Mouse (Mus musculus): ENCODE results near the gene Syce2.

Syce2 gene

DNA sequence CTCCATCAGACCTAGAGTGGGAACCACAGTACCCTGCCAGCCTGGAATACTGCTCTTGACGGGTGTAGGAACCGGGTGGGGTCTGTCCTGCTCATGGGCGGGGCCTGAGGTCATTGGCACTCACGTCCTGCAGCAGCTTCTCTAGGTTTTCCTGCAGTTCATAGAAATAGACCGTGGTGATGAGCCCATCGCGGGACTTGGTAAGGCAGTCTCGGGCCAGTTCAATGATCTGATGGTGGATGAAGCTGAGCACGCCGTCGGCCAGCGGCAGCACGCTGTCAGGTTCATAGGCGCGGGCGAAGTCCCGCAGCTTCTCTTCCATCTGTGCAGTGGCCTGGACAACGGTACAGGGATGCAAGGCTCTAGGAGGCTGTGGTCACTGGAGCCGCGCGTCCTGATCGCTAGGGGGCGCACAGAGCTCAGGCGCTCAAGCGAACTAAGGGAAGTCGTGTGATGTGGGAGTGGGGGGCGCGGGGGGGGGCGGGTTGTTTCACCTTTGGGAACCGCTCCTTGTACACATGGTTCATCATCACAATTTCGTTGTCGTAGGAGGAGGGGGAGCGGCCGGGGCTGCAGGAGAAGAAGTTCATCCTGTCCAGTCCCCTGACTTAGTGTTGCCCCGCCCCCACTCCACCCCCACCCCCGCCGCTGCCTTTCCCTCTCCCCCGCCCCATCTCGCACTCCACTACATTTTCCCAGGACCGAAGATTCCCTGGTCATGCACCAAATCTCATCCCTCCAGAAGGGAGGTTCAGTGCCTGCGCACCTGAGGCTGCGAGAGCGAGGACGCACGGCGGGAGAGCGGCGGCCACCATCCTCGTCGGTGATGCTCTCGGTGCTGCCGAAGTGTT is 56.8 kb downstream of the Syce2 start:
- WGBS, result 11% methylated on average over 52 of the region's 52 CpGs

DNA sequence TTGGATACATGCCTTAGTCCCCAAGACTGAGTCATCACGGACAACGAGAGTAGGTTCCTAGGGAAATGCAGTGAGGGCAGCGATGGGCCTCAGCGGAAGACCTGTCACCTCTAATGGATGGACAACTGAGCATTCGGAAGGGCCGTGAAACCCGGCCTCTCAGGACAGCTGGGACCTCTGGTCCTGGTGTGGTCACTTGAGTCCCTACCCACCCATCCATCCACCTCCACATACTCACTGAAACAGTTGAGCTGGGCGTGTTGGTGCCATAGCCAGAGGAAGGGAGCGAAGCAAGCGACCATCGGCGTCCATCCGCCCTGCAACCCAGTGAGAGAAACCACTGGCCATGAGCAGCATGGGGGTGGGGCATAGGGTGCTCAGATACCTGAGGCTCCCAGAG is 58.7 kb downstream of the Syce2 start:
- 85% methylated on average over 13 of the region's 13 CpGs for WGBS

DNA sequence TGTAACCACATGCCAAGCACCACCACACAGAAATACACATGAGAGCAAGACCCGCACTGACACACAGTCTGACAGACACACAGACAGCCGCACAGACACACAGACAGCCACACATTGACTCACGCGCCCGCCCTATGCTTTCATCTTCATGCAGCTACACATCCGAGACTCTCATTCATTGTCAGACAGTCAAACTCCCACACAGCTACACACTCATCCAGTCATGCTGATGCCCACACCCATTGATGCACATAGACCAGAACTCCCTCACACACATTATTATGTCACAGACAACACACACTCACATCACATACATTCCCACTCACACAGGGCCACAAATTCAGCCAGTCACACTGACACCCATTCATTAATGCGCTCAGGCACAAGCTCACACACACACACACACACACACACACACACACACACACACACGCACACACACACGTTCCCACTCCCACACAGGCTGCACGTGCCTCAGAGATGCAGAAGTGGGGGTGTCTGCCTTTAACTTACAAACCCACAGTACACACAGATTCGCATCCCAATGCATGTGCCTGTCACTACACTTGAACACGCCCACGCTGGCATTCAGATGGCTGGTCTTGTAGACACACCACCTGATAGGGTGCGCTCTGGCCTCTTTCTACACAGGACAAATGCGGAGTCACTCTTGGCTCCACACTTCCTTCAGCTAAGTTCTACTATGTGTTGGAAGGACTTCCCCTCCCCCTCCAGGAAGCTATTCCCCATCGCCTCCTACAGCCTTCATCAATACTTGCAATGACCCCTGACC is 62.1 kb downstream of the Syce2 start:
- 49% methylated on average over 16 of the region's 16 CpGs for WGBS

DNA sequence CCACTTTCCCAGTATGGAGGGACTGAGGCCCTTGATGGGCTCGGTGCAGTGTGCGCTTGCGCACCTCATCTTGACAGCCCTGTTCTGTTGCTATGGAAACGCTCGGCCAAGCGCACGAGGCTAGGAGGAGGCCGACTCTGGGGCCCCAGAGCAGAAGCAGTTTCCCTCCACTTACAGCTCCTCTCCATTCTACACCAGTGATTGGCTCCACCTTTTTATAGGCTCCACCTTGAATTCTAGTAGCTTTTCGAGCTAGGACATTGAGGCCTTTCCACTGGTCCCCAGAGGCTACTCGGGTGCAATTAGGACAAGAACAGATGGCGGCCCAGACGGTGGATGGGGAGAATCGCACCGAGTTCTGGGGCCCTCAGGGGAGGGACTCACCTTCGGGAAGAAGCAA is 62.9 kb downstream of the Syce2 start:
- 5% methylated on average over 15 of the region's 15 CpGs for WGBS

DNA sequence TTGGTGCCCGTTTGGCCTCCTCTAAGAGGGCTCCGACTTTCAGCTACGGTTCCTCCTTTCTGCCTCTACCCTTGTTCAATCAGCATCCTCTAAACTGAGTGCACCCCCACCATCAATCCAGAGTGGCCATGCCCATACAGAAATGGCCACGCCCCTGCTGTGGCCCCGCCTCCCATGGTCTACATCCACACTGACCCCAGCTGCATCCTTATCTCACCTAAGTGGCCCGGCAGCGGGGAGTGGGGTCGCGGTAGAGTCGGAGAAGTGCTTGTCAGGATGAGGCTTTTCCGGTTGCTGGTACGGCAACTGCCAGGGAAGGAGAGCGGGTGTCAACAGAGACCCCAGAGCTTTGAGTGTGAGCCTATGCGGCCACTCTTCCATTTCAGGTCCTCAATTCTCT is 63.6 kb downstream of the Syce2 start:
- 11% methylated on average over 14 of the region's 14 CpGs for WGBS

DNA sequence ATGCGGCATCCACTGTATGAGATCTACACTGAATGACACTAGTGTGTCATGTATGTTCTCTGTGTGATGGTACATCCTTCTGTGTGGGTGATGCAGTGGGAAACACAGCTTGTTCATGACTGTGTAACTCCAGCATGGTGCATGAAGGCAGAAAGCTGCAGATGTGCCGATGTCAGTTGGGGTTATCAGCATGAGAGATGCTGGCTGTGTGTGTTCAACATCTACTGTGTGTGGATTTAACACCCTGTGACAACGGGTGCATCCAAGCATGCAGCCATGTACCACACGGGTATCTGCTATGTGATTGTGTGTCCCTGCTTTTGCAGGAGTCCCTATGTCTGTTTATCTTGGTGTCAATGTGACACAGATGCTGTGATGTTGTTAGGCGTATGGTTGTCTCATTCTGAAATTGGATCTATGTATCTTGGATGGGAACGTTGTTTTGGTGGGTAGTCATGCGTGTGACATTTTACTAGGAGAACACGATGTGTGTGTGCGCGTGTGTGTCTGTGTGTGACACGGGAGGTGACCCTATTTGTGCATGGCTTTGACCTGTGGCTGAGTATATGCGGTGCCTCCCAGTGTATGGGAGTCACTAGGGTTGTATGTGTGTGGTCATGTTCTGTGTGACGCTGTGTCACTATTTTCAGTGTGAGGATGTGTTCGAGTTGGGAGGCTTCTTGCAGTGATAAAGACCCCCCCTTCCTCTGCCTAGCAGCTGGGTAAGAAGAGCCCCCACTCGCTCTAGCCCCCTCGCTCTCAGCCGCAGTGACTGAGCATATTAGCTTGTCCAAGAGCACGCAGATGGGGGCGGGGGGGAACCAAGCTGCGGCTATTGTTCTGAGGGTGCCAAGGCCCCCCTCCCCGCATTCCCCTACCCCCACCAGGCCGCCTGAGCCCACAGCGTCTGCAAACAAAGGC is 64.4 kb downstream of the Syce2 start:
- WGBS, result 9% methylated on average over 23 of the region's 23 CpGs

DNA sequence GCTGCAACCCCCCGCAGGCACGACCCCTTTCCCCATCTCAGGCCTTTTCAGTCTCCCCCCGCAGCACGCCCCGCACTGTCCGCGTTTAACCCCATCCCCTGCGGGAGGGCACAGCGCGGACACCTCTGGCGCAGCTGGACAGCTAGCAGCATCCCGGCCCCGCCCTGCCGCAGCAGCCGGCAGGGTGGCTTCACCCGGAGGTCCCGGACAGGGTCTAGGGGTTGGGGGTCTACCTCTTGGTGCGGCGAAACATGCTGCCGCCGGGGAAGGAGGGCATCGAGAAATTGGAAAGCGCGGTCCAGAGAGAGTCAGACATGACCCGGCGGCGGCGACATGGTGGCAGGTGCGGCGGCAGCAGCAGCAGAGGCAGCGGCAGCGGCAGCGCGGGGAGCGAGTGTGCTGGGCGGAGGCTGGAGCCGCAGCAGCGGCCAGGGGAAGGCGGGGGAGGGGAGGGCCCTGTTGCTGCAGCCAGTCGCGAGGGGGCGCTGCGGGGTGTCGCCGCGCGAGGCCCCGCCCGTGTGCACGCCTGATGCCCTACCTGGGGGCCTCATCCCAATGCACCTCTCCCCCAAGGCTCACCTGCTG is 65.1 kb downstream of the Syce2 start, which contains the start of gene Mast1:
Gene Mast1, minus strand, starts transcription at position 398 of the 585 bp plus-strand sequence.
- under 1% methylated on average over 49 of the region's 50 CpGs for WGBS
